Mouse (Mus musculus) left cerebral cortex, postnatal 10 days (tissue): ENCODE results near the gene Gpr152. TPM values are rescaled to one million over a fixed set of nuclear protein-coding genes. Genes with fewer than 3 reads are reported as not detected.
"Not testable (repeated sequence)": the region's sequence is repeated elsewhere in the genome, so short reads cannot be mapped to it uniquely, and the experiment has no call there.

ENCODE experiments used
- DNase-seq, 2 experiments: peaks; one replicate each; pipeline ENCODE4 v3.0.0; 2021 to 2022; ENCODE audit warnings: low spot score in 2 of 2, mixed read lengths in 1 of 2; ENCODE audit errors: extremely low spot score in 1 of 2
- intact Hi-C: fragments of 180-260 bp; cut with DNase I; formaldehyde crosslinking; loops from one replicate; pipeline ENCODE4 v1.15.1; 2025
- total RNA-seq, 2 experiments: library from RNA; stranded (reverse); gene quantifications; 2 replicates each; pipeline ENCODE4 v1.2.3; 2021

Gene Gpr152
- total RNA-seq, 2 experiments from 2014 or later, result not detected

DNA sequence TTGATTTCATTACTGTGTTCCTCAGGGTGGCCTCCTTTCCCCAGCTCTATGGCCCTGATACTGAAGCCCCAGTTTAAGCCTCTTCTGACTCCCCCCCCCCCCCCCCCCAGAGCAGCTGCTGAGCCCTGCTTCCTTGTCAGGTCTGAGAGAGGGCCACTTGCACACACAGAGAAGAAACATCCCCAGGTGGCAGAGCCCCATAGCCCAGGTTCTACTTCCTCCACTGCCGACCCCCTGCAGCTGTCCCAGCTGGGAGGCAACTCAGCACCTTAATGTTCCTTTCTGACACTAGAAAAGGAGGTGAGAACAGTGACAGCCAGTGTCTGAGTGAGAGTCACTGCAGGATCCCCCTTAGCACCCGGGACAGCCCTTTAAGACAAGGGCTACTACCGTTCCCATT, 35.8 kb upstream of the Gpr152 start:
- DNase-seq, result no peak
- intact Hi-C loops, result loop anchor here (10.0 kb wide), 1 partner anchor 121 kb away; no protein-coding TSS in a partner anchor

DNA sequence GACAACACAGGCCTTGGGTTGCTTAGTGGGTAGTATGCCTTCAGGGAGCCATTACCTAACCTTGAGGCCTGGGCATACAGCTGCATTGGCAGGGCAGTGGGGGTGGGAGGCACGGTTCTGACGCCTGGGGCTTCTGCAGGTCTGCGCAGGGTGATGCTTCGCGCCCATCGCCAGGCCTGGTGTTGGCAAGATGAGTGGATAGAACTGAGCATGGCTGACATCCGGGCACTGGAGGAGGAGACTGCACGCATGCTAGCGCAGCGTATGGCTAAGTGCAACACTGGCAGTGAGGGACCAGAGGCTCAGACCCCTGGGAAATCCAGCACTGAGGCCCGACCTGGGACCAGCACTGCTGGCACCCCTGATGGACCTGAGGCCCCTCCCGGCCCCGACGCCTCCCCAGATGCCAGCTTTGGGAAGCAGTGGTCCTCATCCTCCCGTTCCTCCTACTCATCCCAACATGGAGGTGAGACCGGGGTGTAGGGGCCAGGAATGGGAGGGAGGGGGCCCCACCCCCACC, 34.9 kb upstream of the Gpr152 start:
- intact Hi-C loops, result loop anchor here (10.0 kb wide), 1 partner anchor 120 kb away; no protein-coding TSS in a partner anchor
- DNase-seq, result peak in 1 of 2 experiments; percentile 32

DNA sequence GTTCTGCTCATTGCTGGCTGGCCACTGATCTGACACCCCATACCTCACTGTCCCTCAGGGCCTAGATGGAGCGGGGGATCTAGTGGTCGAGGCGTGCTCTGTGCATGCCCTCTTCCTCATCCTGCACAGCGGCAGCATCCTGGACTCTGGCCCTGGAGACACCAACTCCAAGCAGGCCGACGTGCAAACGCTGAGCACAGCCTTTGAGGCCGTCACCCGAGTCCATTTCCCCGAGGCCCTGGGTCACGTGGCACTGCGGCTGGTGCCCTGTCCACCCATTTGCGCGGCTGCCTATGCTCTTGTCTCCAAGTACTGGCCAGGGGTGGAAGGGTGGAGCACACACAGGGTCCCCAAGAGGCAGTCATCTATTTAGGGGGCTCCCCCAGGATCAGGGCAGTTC, 32.9 kb upstream of the Gpr152 start:
- DNase-seq, result no peak
- intact Hi-C loops, result loop anchor here (10.0 kb wide), 1 partner anchor 118 kb away; no protein-coding TSS in a partner anchor

- no peak for DNase-seq
- intact Hi-C loops, result loop anchor here (10.0 kb wide), 1 partner anchor 116 kb away; no protein-coding TSS in a partner anchor
These were observed 31.1 kb upstream of the Gpr152 start for GRCm38 (mm10) chr19:4108535-4108934.

- intact Hi-C loops, result no loop called here
- DNase-seq, result no peak
These were observed 27.3 kb upstream of the Gpr152 start for GRCm38 (mm10) chr19:4112063-4112960.

DNA sequence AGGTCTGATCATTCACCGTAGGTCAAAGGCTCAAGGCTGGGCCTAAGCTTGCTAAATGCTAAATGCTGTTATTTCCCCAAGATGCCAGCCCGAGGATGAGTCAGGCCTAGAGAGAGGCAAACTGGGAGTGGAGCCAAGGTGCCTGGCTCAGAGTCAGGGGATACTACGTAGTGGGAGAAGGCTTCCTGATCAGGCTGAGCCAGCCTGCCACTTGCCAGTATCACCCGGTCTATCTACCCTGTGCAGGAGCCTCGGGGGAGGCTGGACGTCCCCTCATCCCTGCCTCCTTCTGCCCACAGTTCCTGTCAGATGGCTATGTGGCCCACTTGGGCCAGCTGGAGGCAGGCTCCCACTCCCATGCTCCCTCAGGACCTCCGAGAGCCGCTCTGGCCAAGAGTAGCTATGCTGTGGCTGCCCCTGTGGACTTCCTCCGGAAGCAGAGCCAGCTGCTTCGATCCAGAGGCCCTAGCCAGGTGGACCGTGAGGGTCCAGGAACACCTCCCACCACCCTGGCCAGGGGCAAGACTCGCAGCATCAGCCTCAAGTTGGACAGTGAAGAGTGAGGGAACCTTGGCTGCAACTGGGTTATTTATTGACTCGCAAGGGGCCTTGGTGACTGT, 26.3 kb upstream of the Gpr152 start:
- intact Hi-C loops, result no loop called here
- peak in 1 of 2 experiments; percentile 80 for DNase-seq

- intact Hi-C loops, result no loop called here
These were observed 25.8 kb upstream of the Gpr152 start for GRCm38 (mm10) chr19:4113806-4114230.

GRCm38 (mm10) chr19:4114551-4114950, 25.0 kb upstream of the Gpr152 start:
- no peak for DNase-seq
- intact Hi-C loops, result no loop called here

More at GRCm38 (mm10) chr19:4113806-4114230, 25.8 kb upstream of the Gpr152 start:
- DNase-seq, result no peak

- intact Hi-C loops, result no loop called here
- no peak for DNase-seq
These were observed 24.4 kb upstream of the Gpr152 start for GRCm38 (mm10) chr19:4115144-4115543.

DNA sequence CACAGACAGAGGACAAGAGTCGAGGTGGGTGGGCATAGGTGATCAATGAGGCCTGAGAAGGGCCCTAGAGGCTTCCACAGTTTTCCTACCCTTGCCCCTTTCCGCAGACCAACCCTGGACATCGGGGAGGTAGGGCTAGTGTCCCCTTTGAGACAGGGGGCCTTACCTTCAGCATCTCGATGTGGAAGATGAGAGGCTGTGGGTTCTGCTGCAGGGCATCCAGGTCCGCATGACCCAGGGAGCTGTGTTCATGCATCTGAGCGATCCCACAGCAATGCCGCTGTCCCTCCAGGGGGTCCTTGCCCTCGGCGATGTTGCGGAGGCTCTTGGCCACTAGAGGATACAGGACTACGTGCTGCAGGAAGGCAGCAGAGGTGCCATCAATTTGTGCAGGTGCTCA, 23.8 kb upstream of the Gpr152 start:
- DNase-seq, result no peak
- intact Hi-C loops, result no loop called here

DNA sequence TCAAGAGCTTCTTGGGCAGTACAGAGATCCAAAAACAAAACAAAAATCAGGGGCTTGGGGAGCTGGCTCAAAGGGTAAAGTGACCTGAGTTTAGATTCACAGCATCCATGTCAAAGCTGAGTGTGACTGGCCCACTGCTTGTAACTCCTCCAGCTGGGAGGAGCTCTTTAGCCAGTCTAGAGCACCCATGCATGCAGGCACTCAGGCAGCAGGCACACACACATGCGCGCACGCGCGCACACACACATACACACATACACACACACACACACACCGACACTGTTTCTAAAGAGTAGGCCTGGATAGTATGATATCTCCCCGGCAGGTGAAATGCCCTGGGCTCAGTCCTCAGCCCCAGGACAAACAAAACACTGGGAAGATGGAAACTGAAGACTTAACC, 22.6 kb upstream of the Gpr152 start:
- no peak for DNase-seq

DNA sequence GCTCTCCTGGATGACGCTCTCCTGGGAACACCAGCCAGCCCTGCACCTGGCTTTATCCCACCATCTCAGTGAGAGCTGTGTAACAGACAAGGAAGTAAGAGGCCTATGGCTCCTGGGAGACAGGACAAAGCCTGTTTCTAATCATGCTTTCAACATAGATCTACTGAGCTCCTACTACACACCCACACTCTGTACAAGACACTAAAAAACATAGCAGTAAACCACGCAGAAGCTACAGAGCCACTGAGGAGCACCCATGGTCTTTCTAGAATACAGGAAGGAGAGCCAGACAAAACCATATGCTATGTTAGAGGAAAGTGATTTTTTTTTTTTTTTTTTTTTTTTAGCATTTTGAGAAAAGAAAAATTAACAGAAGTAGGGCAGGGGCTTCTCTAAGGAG, 21.2 kb upstream of the Gpr152 start:
- no peak for DNase-seq
- intact Hi-C loops, result no loop called here

More for the DNA sequence above, 22.6 kb upstream of the Gpr152 start:
- intact Hi-C loops, result no loop called here

DNA sequence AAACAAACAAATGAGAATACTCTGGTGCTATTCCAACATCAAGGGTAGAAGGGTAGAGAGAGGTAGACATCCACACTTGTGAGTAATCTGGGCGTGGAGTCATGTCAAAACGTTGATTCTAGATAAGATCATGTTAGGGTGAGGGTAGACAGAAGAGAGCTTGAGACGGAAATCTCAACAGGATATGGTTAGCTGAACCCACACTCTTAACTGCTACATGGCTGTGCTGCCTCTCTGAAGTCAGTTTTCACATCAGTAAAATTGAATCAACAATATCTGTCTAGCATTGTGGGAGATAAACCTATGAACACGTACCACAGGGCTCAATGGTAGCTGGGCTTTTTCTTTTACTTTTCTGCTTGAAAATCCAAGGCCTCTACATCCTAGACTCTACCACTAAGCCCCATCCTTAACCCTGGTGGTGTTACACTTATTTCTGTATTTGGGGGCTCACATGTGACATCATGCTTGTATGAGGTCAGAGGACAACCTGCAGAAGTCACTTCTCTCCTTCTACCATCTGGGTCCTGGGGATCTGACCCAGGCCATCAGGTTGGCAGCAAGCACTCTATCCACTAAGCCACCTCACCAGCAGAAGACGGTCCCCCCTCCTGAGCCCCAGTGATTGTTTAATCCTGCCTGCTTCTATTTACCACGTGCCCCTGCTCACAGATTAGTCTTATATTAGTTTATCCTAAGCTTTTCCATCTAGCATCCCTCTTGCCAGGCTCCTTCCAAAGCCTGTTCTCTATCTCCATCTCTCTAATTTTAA, 19.7 kb upstream of the Gpr152 start:
- intact Hi-C loops, result no loop called here
- no peak for DNase-seq

DNA sequence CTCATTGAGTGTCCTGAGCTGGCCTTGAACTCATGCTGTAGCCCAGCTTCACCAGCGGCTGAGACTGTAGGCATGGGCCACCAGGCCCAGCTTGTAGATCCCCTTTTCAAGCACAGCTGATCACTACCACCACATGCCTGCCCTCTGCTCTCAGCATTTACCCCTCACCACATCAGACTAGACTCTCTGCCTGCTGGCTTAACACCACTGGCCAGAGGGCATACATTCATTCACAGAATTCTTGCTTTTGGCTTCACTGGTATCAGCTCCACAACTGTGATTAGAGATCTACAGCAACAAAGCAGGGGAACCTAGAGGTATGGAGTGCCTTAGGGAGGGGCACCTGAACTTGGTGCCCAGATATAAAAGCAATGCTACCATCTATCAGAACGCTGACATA, 19.1 kb upstream of the Gpr152 start:
- intact Hi-C loops, result no loop called here
- DNase-seq, result no peak

DNA sequence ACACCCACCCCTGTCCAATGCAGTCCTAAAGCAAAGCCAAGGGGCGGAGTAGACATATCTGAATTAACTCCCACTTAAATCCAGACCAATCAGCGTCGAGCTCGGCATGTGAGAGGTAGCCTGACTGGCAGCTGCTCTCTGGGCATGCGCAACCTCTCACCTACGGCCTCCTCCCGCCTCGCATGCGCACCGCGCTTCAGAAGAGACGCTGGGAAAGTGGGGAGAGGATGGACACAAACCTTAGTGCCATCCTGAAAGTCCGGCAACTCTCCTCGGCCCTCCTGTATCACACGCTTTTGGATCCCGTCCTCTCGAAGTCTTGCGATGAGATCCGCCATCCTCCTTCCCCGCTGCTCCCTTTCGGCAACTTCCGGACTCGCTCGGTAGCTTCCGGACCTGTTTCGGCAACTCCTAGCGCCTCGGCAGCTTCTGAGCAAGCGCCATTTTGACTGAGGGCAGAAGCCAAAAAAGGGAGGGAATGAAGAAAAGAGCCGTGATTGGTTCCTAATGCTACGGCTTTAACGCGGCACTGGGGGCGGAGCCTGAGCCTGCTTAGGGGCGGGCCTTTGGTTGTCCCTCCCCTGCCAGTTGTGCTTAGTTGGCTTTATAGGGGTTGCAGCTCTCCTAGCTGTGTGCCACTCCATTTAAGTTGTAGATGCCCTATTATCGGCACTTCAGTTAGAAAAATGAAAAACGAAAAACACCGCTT, 18.3 kb upstream of the Gpr152 start:
- intact Hi-C loops, result no loop called here
- DNase-seq, result peak; percentile 98

DNA sequence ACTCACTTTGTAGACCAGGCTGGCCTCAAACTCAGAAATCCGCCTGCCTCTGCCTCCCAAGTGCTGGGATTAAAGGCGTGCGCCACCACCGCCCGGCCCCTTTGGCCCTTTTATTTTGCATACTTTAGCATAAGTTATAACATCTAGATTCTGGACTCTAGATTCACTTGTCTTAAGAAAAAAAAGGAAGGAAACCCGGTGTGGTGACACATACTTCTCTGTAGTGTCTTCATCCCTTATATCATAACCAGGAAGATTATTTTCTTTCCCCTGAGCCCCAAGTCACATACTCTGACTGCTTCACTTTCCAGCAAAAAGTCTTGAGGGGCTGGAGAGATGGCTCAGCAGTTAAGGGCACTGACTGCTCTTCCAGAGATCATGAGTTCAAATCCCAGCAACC, 17.7 kb upstream of the Gpr152 start:
- DNase-seq, intact Hi-C loops: not testable (repeated sequence)

DNA sequence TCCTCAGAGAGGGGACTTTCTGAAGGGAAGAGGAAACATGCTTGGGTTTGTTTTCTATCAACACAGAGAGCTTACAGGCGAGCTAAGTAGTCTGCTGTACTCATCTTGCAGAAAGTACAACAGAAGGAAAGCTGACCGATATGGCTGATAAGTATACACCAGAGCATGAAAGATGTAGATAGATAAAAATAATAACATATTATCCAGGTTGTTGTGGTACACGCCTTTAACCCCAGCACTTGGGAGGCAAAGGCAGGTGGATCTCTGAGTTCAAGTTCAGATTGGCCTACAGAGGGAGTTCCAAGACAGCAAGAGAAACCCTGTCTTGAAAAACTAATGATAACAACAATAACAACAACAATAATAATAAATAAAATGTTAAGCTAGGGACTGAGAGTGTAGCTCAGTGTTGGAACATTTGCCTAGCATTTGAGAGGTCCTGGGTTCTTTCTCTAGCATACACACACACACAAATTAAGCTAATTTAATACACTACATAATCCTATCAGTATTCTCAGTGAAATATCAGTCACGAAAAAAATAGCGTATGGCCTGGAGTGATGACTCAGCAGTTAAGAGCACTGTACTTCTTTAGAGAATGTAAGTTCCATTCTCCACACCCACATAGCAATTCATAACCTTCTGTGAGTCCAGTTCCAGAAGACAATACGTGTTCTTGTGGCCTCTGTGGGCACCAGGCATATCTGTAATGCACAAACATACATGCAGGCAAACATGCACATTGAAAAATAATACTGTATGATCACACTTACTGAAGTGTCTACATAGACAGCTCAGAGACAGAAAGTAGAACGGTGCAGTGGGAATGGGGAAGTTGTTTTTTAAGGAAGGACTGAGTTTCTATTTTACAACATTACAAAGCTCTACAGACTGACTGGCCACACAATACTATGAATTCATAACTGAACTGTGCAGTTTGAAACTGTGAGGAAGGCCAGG, 16.9 kb upstream of the Gpr152 start:
- DNase-seq, result no peak
- intact Hi-C loops, result no loop called here
